In the genomic region with DNA sequence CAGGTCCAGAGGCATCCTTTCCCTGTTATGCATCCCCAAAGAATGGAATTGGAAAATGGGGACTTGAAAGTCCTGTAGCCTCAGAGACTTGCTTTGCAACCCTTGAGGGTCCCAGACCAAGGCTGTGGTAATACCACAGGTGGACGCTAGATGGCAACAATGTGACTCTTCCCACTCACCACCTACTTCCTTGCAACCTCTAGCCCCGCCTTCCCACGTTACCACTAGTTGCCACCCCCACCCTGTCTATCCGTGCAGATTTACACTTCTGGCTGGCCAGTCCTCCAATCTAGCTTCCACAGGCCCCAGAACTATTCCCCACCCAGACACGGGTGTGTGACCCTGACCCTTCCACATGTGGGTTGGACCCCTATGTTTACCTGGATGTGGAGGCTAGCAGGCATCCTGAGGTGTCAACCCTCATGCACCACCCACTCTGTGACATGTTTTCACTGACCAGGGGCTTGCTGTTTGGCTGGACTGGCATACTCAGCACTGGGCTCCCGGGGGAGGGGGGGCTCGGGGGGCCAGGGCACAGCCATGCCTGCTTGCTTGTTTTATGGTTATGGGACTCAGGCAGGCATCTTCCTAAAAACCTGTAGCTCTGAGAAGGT, we compare ENCODE assay signal across 8 mouse cellular contexts. TPM values are rescaled to one million over a fixed set of nuclear protein-coding genes. Genes with fewer than 3 reads are reported as not detected.
DNase-seq lines count a peak whose midpoint lies in the region; ATAC-seq lines count a peak whose summit lies in the region.

No protein-coding gene starts in this region.

- peak; percentile 70 for DNase-seq in layer of hippocampus, adult 11-12 months (ENCODE audit: low spot score)
- DNase-seq in layer of hippocampus, postnatal 36 days = no peak
- DNase-seq in c-Kit-positive CD71-positive TER-119-positive erythroid progenitor cells, embryonic 14.5 days (ENCODE audit: low spot score) = peak; percentile 60
- DNase-seq in layer of hippocampus, postnatal 14 days (ENCODE audit: low spot score in 2 of 2) = peak; percentile 61 to 65
- peak; percentile 40 for DNase-seq in spleen, adult 12 weeks (ENCODE audit: low spot score)

- WGBS in forebrain, embryonic 13.5 days = 13% methylated on average over 7 of the region's 7 CpGs
- WGBS in hindbrain, embryonic 12.5 days = 14% methylated on average over 7 of the region's 7 CpGs

- H3K9me3 ChIP-seq in forebrain, embryonic 13.5 days (replicated peaks) = no peaks in the 10 kb centered on the region
- H3K9me3 ChIP-seq in hindbrain, embryonic 12.5 days (replicated peaks) = no peaks in the 10 kb centered on the region

- peak; percentile 70 for ATAC-seq in forebrain, embryonic 13.5 days
- ATAC-seq in hindbrain, embryonic 12.5 days (ENCODE audit: low FRiP score) = peak; percentile 59
- ATAC-seq in megakaryocyte progenitor cell, adult 5-6 weeks (replicated peaks; ENCODE audit: poor library complexity) = peak; percentile 97

- no peak overlapping the region for H3K4me2 ChIP-seq in forebrain, embryonic 13.5 days
- no peak overlapping the region for H3K4me2 ChIP-seq in hindbrain, embryonic 12.5 days (replicated peaks)

- H3K4me3 ChIP-seq in forebrain, embryonic 13.5 days = no peak overlapping the region
- H3K4me3 ChIP-seq in hindbrain, embryonic 12.5 days = no peak overlapping the region

- no peaks in the 10 kb centered on the region for H3K27me3 ChIP-seq in forebrain, embryonic 13.5 days
- no peaks in the 10 kb centered on the region for H3K27me3 ChIP-seq in hindbrain, embryonic 12.5 days

- H3K36me3 ChIP-seq in forebrain, embryonic 13.5 days (ENCODE audit: poor library complexity, severe bottlenecking) = peaks cover 81% of the 10 kb centered on the region
- peaks cover 67% of the 10 kb centered on the region for H3K36me3 ChIP-seq in hindbrain, embryonic 12.5 days

- peaks cover 4% of the 10 kb centered on the region; the same call in 1 of the 2 replicates for H3K4me1 ChIP-seq in forebrain, embryonic 13.5 days
- peaks cover 2% of the 10 kb centered on the region; the same call in 1 of the 2 replicates for H3K4me1 ChIP-seq in hindbrain, embryonic 12.5 days

- H3K27ac ChIP-seq in forebrain, embryonic 13.5 days = no peak overlapping the region; the same call in 1 of the 2 replicates
- H3K27ac ChIP-seq in hindbrain, embryonic 12.5 days = peak overlapping the region; percentile 8; the same call in 1 of the 2 replicates

- no peak overlapping the region for H3K9ac ChIP-seq in forebrain, embryonic 13.5 days
- no peak overlapping the region for H3K9ac ChIP-seq in hindbrain, embryonic 12.5 days

RNA-seq across cellular contexts. Expression of a gene that starts 31.3 kb away (rescaled TPM):
- 10 to 100 TPM; 49.2 to 50.3 TPM for total RNA-seq in layer of hippocampus, postnatal 36 days (2021)
- polyA plus RNA-seq in forebrain, embryonic 13.5 days (2015; fragmentation: Nextera tagmentation; extraction: Ambion mirVana) = 50.9 and 54.0 TPM in 2 replicates
- polyA plus RNA-seq in hindbrain, embryonic 12.5 days (2016; fragmentation: Nextera tagmentation; extraction: Ambion mirVana) = 58.5 and 60.2 TPM in 2 replicates
- 10 to 100 TPM; 68.0 to 83.3 TPM for total RNA-seq in layer of hippocampus, postnatal 14 days (2021)
- not detected in 2 replicates for total RNA-seq in megakaryocyte progenitor cell, adult 5-6 weeks (2015)
- total RNA-seq in megakaryocyte progenitor cell, adult 5-6 weeks (2017) = not detected in 2 replicates

Comparison
In these comparisons a context has a peak if more than half of its experiments do, and no peak if none do; other contexts are left out.
1. DNase-seq: peak in layer of hippocampus, adult 11-12 months (single experiment), c-Kit-positive CD71-positive TER-119-positive erythroid progenitor cells, embryonic 14.5 days (single experiment), layer of hippocampus, postnatal 14 days (2 of 2) and spleen, adult 12 weeks (single experiment); none in layer of hippocampus, postnatal 36 days (0 of 2).
2. RNA of a gene that starts 31.3 kb away (total RNA-seq): 68.0 to 83.3 TPM in layer of hippocampus, postnatal 14 days and 49.2 to 50.3 TPM in layer of hippocampus, postnatal 36 days; not detected in megakaryocyte progenitor cell, adult 5-6 weeks; every median in the first group is over 10 times any median in the second.
3. Peak in every context shown above with its lines, with median percentiles within 50 percentile points of each other: ATAC-seq.